Mouse (Mus musculus): ENCODE measurements at regions not wholly inside any gene's neighbourhood (a gene's known extent, or its start where the extent isn't known, plus 50 kb on each side); places are given as distances from the start of the nearest gene placed in this dataset.

DNA sequence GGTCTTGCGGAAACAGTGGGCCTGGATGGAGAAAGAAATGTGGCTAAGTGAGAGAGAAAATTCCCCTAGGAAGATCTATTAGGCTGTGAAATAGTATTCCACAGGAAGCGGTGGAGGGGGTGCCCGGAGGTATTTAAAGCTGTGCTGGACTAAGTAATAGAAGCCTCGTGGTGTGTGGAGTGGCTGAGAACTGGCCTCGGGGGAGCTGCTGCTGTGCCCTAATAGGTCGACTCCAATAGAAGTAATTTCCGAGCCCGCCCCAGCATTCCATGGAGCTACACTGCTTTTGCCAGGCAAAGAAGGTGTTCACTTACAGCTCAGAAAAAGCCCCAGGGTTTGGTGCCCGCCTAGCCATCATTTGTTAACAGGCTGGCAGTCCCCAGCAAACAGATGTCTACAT lies 317.1 kb upstream of the Zmiz1 start:
- no peak for TF ChIP-seq CTCF (IDR thresholded peaks at IDR 0.05; ENCODE audit: insufficient read depth, low read depth, low read length)
- TF ChIP-seq POLR2A (IDR thresholded peaks at IDR 0.05; ENCODE audit: insufficient read depth, low read depth, low read length): no peak

All from olfactory bulb, adult 2 months (tissue).